Mouse (Mus musculus) cerebellum, adult 9-10 months (tissue): Measurements from ENCODE around the gene Inka1.

Source experiments
- DNase-seq: peaks from one replicate; pipeline ENCODE4 v3.0.0; 2022

Gene Inka1

GRCm38 (mm10) chr9:107950460-107951355 is 35.0 kb downstream of the Inka1 start:
- DNase-seq, result peak; percentile 90

GRCm38 (mm10) chr9:107949922-107950235 is 35.8 kb downstream of the Inka1 start, which contains the start of gene Traip:
TSS of gene Traip (plus strand) at chr9:107950136.
- no peak for DNase-seq

- DNase-seq, result no peak
Observed at GRCm38 (mm10) chr9:107949184-107949921, 36.3 kb downstream of the Inka1 start.

GRCm38 (mm10) chr9:107947241-107948194 is 38.2 kb downstream of the Inka1 start:
- peak; percentile 65 for DNase-seq

- DNase-seq, result no peak
Observed at GRCm38 (mm10) chr9:107936831-107937230, 48.8 kb downstream of the Inka1 start.

GRCm38 (mm10) chr9:107936215-107936822 is 49.4 kb downstream of the Inka1 start:
- DNase-seq, result no peak

- DNase-seq, result no peak
Observed at GRCm38 (mm10) chr9:107935790-107936214, 49.9 kb downstream of the Inka1 start.

GRCm38 (mm10) chr9:107935374-107935773 is 50.3 kb downstream of the Inka1 start, which contains the start of gene Camkv:
TSS of gene Camkv (plus strand) at chr9:107935674.
- DNase-seq, result no peak
